Mouse (Mus musculus) spleen, adult 2 months (tissue): Measurements from ENCODE around the gene Hic1. TPM values are rescaled to one million over a fixed set of nuclear protein-coding genes. Genes with fewer than 3 reads are reported as not detected.

Experiments
- DNase-seq, 2 experiments: peaks; one replicate each; pipeline versions ENCODE4 v3.0.0 to v3.0.0-alpha.2; 2012 to 2021; ENCODE audit warnings: low spot score in 2 of 2, low read depth in 1 of 2
- H3K27ac ChIP-seq: fragments of 200-500 bp; 2 replicates; pipeline ENCODE4 v1.5.1; 2012; ENCODE audit warnings: low read length, inconsistent platforms; ENCODE audit not compliant: insufficient read depth
- H3K27me3 ChIP-seq: fragments of 200-500 bp; 2 replicates; pipeline ENCODE4 v1.6.1; 2012; ENCODE audit warnings: mild to moderate bottlenecking, moderate library complexity, low read length, inconsistent platforms; ENCODE audit not compliant: control insufficient read depth, insufficient read depth
- H3K36me3 ChIP-seq: fragments of 200-500 bp; 2 replicates; pipeline ENCODE4 v1.6.1; 2012; ENCODE audit warnings: mild to moderate bottlenecking, low read length, inconsistent platforms; ENCODE audit not compliant: control insufficient read depth, insufficient read depth
- H3K4me1 ChIP-seq: fragments of 200-500 bp; 2 replicates; pipeline ENCODE4 v1.6.1; 2011; ENCODE audit warnings: inconsistent platforms; ENCODE audit not compliant: control insufficient read depth, insufficient read depth, insufficient read length
- H3K4me3 ChIP-seq: fragments of 200-500 bp; 2 replicates; pipeline ENCODE4 v1.5.1; 2011; ENCODE audit warnings: mild to moderate bottlenecking, inconsistent platforms; ENCODE audit not compliant: insufficient read depth, insufficient read length; ENCODE audit errors: extremely low read depth
- CTCF ChIP-seq: fragments of 200-500 bp; IDR thresholded peaks from 2 replicates; pipeline ENCODE4 v1.5.1; 2011; ENCODE audit warnings: mild to moderate bottlenecking, inconsistent platforms; ENCODE audit not compliant: insufficient read depth, insufficient read length, insufficient replicate concordance; ENCODE audit errors: extremely low read depth
- POLR2A ChIP-seq: fragments of 200-500 bp; IDR thresholded peaks from 2 replicates; pipeline ENCODE4 v1.6.1; 2011; ENCODE audit warnings: low read depth, low read length, inconsistent platforms
- WGBS: fragments of 180-500 bp; shearing (Covaris S2); methylation state at CpG from one replicate; pipeline ENCODE4 v1.1.7; 2018; 5-methylcytosine and 5-hydroxymethylcytosine counted together
- polyA plus RNA-seq: library from polyadenylated mRNA; depleted of rRNA; stranded (reverse); fragments of >200 nt; gene quantifications from 2 replicates; pipeline ENCODE4 v1.2.3, GENCODE M21; 2012

Gene Hic1
- polyA plus RNA-seq, 1 experiment, result 9.2 TPM

- WGBS, result 78% methylated on average over 4 of the region's 4 CpGs
- H3K4me3 ChIP-seq, result no peak overlapping the region
- no peaks in the 10 kb centered on the region for H3K27me3 ChIP-seq
- DNase-seq, result no peak
- H3K27ac ChIP-seq, result no peak overlapping the region
- peaks cover 12% of the 10 kb centered on the region; the same call in 1 of the 2 replicates for H3K4me1 ChIP-seq
- no peaks in the 10 kb centered on the region for H3K36me3 ChIP-seq
- TF ChIP-seq POLR2A, result no peak
- no peak for TF ChIP-seq CTCF
These were observed 40.8 kb upstream of the Hic1 start for GRCm38 (mm10) chr11:75210093-75210492.

DNA sequence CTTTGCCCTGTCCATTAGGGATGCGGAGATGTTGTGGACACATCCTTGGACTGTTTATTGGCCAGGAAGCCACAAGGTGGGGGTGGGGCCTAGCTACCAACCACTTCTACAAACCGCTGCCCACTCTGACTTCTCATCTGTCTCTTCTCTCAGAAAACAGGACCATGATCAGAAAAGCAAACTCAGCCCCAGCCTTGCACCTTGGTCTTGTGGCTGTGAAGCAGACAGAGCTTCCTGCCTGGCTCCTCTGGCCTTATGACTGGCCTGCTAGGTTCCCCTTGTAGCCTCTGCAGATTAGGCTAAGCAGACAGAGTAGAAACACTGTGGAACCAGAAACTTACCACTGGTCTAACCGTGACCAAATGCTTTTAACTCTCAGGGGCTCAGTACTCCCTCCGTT is 40.0 kb upstream of the Hic1 start:
- no peak for DNase-seq
- Histone ChIP-seq H3K27me3 (no peaks in the 10 kb centered on the region), H3K36me3 (no peaks in the 10 kb centered on the region), H3K4me3 (no peak overlapping the region), H3K27ac (no peak overlapping the region), H3K4me1 (peaks cover 12% of the 10 kb centered on the region; the same call in 1 of the 2 replicates)
- no peak for TF ChIP-seq CTCF
- no peak for TF ChIP-seq POLR2A
- 46% methylated on average over 4 of the region's 4 CpGs for WGBS

DNA sequence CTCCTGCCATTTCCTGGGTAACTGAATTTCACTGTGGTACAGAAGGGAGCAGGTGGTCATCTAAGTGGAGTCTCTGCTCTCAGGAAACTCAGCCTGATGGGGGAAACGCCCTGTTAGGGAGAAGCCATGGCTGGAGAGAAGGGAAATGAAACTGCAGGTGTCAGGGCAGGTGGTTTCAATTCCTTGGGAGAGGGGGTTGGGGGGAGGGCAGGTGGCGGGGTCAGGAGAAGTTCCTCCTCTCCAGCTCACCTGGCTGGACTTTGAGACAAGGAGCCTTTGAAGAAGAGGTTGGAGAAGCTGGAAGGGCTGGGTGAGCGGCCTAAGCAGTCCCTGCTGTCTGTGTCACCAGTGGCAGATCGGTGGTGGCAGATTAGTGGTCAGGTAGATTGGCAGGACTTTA is 37.0 kb upstream of the Hic1 start:
- no peak overlapping the region for H3K27ac ChIP-seq
- no peak for DNase-seq
- TF ChIP-seq CTCF (no peak), POLR2A (no peak)
- peaks cover 7% of the 10 kb centered on the region; the same call in 1 of the 2 replicates for H3K4me1 ChIP-seq
- no peaks in the 10 kb centered on the region for H3K36me3 ChIP-seq
- no peak overlapping the region for H3K4me3 ChIP-seq
- 51% methylated on average over 4 of the region's 4 CpGs for WGBS
- no peaks in the 10 kb centered on the region for H3K27me3 ChIP-seq

- H3K4me3 ChIP-seq, result no peak overlapping the region
- H3K27ac ChIP-seq, result no peak overlapping the region
- TF ChIP-seq CTCF, result no peak
- no peak for TF ChIP-seq POLR2A
- no peaks in the 10 kb centered on the region for H3K27me3 ChIP-seq
- H3K4me1 ChIP-seq, result peaks cover 7% of the 10 kb centered on the region; the same call in 1 of the 2 replicates
- DNase-seq, result no peak
- H3K36me3 ChIP-seq, result no peaks in the 10 kb centered on the region
- 26% methylated on average over 9 of the region's 9 CpGs for WGBS
These were observed 35.2 kb upstream of the Hic1 start for GRCm38 (mm10) chr11:75204472-75204871.

DNA sequence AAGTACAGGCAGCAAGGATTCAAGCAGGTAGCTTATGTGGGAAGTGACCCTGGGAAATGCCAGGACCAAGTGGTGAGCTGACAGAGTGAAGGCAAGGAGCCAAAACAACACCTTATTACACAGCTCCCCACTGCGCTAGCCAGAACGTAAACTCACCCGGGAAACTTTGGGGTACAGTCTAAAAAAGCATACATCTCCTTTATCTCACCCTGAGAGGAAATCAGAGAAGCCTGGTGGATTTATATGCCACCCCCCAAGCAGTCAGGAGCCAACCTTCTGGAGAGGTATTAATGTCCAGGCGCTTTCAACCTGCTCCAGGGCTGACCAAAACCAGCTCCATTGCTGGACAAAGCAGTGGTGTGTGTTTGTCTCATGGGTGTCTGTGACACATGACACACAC is 34.6 kb upstream of the Hic1 start:
- no peak for TF ChIP-seq POLR2A
- TF ChIP-seq CTCF, result no peak
- no peaks in the 10 kb centered on the region for H3K27me3 ChIP-seq
- DNase-seq, result no peak
- no peak overlapping the region for H3K4me3 ChIP-seq
- peaks cover 7% of the 10 kb centered on the region; the same call in 1 of the 2 replicates for H3K4me1 ChIP-seq
- 89% methylated on average over 4 of the region's 4 CpGs for WGBS
- H3K27ac ChIP-seq, result no peak overlapping the region
- H3K36me3 ChIP-seq, result no peaks in the 10 kb centered on the region

GRCm38 (mm10) chr11:75201721-75202120 is 32.4 kb upstream of the Hic1 start:
- TF ChIP-seq CTCF (no peak), POLR2A (no peak)
- peaks cover 10% of the 10 kb centered on the region; the same call in 1 of the 2 replicates for H3K4me1 ChIP-seq
- H3K27ac ChIP-seq, result no peak overlapping the region
- H3K27me3 ChIP-seq, result no peaks in the 10 kb centered on the region
- H3K36me3 ChIP-seq, result no peaks in the 10 kb centered on the region
- DNase-seq, result no peak
- H3K4me3 ChIP-seq, result no peak overlapping the region
- WGBS, result 84% methylated on average over 8 of the region's 8 CpGs

DNA sequence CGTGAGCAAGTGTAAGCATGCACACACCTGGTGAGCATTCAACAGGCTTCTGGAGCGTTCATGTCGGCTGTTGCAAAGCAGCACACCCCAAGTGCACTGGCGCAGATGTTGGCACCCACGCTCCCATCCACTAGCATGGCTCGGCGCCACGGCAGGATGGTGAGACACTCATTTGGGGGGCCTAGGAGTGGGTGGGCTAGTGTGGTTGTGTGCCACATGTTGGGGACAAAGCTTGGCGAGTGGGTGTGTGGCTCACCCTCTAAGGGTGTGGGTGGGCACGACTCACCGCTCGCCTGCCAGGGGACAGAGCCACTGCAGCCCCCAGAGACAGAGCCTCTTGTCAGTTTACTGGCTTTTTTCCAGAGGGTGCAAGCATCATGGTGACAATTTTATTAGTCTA is 31.6 kb upstream of the Hic1 start:
- H3K27ac ChIP-seq, result no peak overlapping the region
- H3K4me1 ChIP-seq, result peaks cover 4% of the 10 kb centered on the region; the same call in 1 of the 2 replicates
- TF ChIP-seq POLR2A, result no peak
- TF ChIP-seq CTCF, result no peak
- no peak overlapping the region for H3K4me3 ChIP-seq
- 84% methylated on average over 12 of the region's 12 CpGs for WGBS
- no peak for DNase-seq
- H3K36me3 ChIP-seq, result no peaks in the 10 kb centered on the region
- no peaks in the 10 kb centered on the region for H3K27me3 ChIP-seq

DNA sequence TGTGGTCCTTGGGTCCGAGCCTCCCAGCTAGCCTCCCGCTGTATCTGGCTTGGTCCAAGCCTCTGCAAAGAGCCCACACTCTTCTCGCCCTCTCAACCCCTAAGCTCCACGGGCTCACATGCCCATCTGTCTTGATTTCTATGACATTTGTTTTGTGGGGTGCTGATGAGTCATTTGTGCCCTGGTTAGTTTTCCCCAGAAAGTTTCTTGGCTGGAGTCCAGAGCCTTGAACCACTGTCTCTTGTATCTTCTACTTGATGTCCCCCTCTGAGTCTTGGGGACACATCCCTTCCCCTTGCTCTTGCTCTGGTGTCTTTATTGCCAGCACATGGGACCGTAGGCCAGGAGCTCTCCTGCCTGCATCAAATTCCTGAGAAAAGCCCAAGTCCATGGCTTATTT is 30.6 kb upstream of the Hic1 start:
- WGBS, result 68% methylated on average over 5 of the region's 5 CpGs
- TF ChIP-seq CTCF, result no peak
- no peak for TF ChIP-seq POLR2A
- H3K4me1 ChIP-seq, result peaks cover 6% of the 10 kb centered on the region; the same call in 1 of the 2 replicates
- H3K36me3 ChIP-seq, result no peaks in the 10 kb centered on the region
- H3K27ac ChIP-seq, result no peak overlapping the region
- no peak overlapping the region for H3K4me3 ChIP-seq
- no peak for DNase-seq
- peaks cover 2% of the 10 kb centered on the region; the same call in 1 of the 2 replicates for H3K27me3 ChIP-seq
